Mouse (Mus musculus): ENCODE results near the gene Ngly1. TPM values are rescaled to one million over a fixed set of nuclear protein-coding genes. Genes with fewer than 3 reads are reported as not detected.
"Not testable (repeated sequence)": the region's sequence is repeated elsewhere in the genome, so short reads cannot be mapped to it uniquely, and the experiment has no call there.

Ngly1 gene
- total RNA-seq, 1 experiment from 2014 or later = 46.9 TPM

GRCm38 (mm10) chr14:16313073-16313472 lies 64.0 kb downstream of the Ngly1 start:
- not testable (repeated sequence) for ATAC-seq (replicated peaks in 1 of 2; ENCODE audit: insufficient read depth in 1 of 2, low FRiP score in 2 of 2, low TSS enrichment in 1 of 2, low read depth in 1 of 2, poor library complexity in 2 of 2, severe bottlenecking in 2 of 2)

GRCm38 (mm10) chr14:16313936-16314521 lies 64.9 kb downstream of the Ngly1 start:
- ATAC-seq (replicated peaks in 1 of 2; ENCODE audit: insufficient read depth in 1 of 2, low FRiP score in 2 of 2, low TSS enrichment in 1 of 2, low read depth in 1 of 2, poor library complexity in 2 of 2, severe bottlenecking in 2 of 2) = no peak

GRCm38 (mm10) chr14:16314842-16315241 lies 65.8 kb downstream of the Ngly1 start:
- peak in 1 of 2 experiments; percentile 45; a peak in 2 of 4 replicates for ATAC-seq (replicated peaks in 1 of 2; ENCODE audit: insufficient read depth in 1 of 2, low FRiP score in 2 of 2, low TSS enrichment in 1 of 2, low read depth in 1 of 2, poor library complexity in 2 of 2, severe bottlenecking in 2 of 2)

GRCm38 (mm10) chr14:16316715-16317114 lies 67.6 kb downstream of the Ngly1 start:
- ATAC-seq (replicated peaks in 1 of 2; ENCODE audit: insufficient read depth in 1 of 2, low FRiP score in 2 of 2, low TSS enrichment in 1 of 2, low read depth in 1 of 2, poor library complexity in 2 of 2, severe bottlenecking in 2 of 2) = no peak

- ATAC-seq (replicated peaks in 1 of 2; ENCODE audit: insufficient read depth in 1 of 2, low FRiP score in 2 of 2, low TSS enrichment in 1 of 2, low read depth in 1 of 2, poor library complexity in 2 of 2, severe bottlenecking in 2 of 2) = no peak
Observed at GRCm38 (mm10) chr14:16319818-16320217, 70.7 kb downstream of the Ngly1 start.

- no peak for ATAC-seq (replicated peaks in 1 of 2; ENCODE audit: insufficient read depth in 1 of 2, low FRiP score in 2 of 2, low TSS enrichment in 1 of 2, low read depth in 1 of 2, poor library complexity in 2 of 2, severe bottlenecking in 2 of 2)
Observed at GRCm38 (mm10) chr14:16324394-16324793, 75.3 kb downstream of the Ngly1 start.

- ATAC-seq (replicated peaks in 1 of 2; ENCODE audit: insufficient read depth in 1 of 2, low FRiP score in 2 of 2, low TSS enrichment in 1 of 2, low read depth in 1 of 2, poor library complexity in 2 of 2, severe bottlenecking in 2 of 2) = no peak
Observed at GRCm38 (mm10) chr14:16325208-16325607, 76.1 kb downstream of the Ngly1 start.

- ATAC-seq (replicated peaks in 1 of 2; ENCODE audit: insufficient read depth in 1 of 2, low FRiP score in 2 of 2, low TSS enrichment in 1 of 2, low read depth in 1 of 2, poor library complexity in 2 of 2, severe bottlenecking in 2 of 2) = no peak
Observed at GRCm38 (mm10) chr14:16328531-16328930, 79.5 kb downstream of the Ngly1 start.

- ATAC-seq (replicated peaks in 1 of 2; ENCODE audit: insufficient read depth in 1 of 2, low FRiP score in 2 of 2, low TSS enrichment in 1 of 2, low read depth in 1 of 2, poor library complexity in 2 of 2, severe bottlenecking in 2 of 2) = no peak
Observed at GRCm38 (mm10) chr14:16328959-16329480, 79.9 kb downstream of the Ngly1 start.

GRCm38 (mm10) chr14:16329756-16330155 lies 80.7 kb downstream of the Ngly1 start:
- no peak for ATAC-seq (replicated peaks in 1 of 2; ENCODE audit: insufficient read depth in 1 of 2, low FRiP score in 2 of 2, low TSS enrichment in 1 of 2, low read depth in 1 of 2, poor library complexity in 2 of 2, severe bottlenecking in 2 of 2)

GRCm38 (mm10) chr14:16334260-16334659 lies 85.2 kb downstream of the Ngly1 start:
- ATAC-seq (replicated peaks in 1 of 2; ENCODE audit: insufficient read depth in 1 of 2, low FRiP score in 2 of 2, low TSS enrichment in 1 of 2, low read depth in 1 of 2, poor library complexity in 2 of 2, severe bottlenecking in 2 of 2) = no peak

- ATAC-seq (replicated peaks in 1 of 2; ENCODE audit: insufficient read depth in 1 of 2, low FRiP score in 2 of 2, low TSS enrichment in 1 of 2, low read depth in 1 of 2, poor library complexity in 2 of 2, severe bottlenecking in 2 of 2) = no peak
Observed at GRCm38 (mm10) chr14:16335835-16336417, 86.8 kb downstream of the Ngly1 start.

- ATAC-seq (replicated peaks in 1 of 2; ENCODE audit: insufficient read depth in 1 of 2, low FRiP score in 2 of 2, low TSS enrichment in 1 of 2, low read depth in 1 of 2, poor library complexity in 2 of 2, severe bottlenecking in 2 of 2) = no peak
Observed at GRCm38 (mm10) chr14:16347505-16347904, 98.4 kb downstream of the Ngly1 start.

GRCm38 (mm10) chr14:16359704-16360103 lies 110.6 kb downstream of the Ngly1 start:
- ATAC-seq (replicated peaks in 1 of 2; ENCODE audit: insufficient read depth in 1 of 2, low FRiP score in 2 of 2, low TSS enrichment in 1 of 2, low read depth in 1 of 2, poor library complexity in 2 of 2, severe bottlenecking in 2 of 2) = no peak

Other genes starting within 250 kb of the Ngly1 start
- 8.8 and 11.0 TPM in 2 replicates for gene Oxsm, start 528 bp downstream of the Ngly1 start, total RNA-seq (2017)
- gene Top2b, start 115.9 kb downstream of the Ngly1 start, total RNA-seq (2017) = 195 and 239 TPM in 2 replicates